Mouse (Mus musculus): ENCODE measurements around the gene Hspa8. TPM values are rescaled to one million over a fixed set of nuclear protein-coding genes. Genes with fewer than 3 reads are reported as not detected.
"Not testable (repeated sequence)": the region's sequence is repeated elsewhere in the genome, so short reads cannot be mapped to it uniquely, and the experiment has no call there.

The Hspa8 gene
- polyA plus RNA-seq, 1 experiment from 2014 or later = 3,704 TPM

DNA sequence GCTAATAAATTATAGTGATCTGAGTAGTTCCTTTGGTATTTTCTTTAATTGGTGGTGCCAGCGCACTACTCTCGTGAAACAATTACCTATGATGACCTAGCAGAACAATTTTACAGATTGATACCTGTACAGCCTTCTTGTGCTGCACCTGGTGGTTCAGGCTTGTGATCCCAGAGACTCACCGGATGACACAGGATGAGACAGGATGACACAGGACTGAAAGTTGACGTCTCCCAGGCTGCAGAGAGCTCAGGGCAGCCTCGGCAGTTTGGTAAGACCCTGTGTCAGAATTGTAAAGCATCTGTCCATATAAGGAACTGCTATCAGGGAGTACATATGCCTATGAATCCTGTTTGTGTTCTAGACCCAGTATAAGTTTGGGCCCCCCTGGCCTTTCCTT is 5.9 kb upstream of the Hspa8 start:
- DNase-seq (ENCODE audit: low spot score, missing footprints) (no peak), ATAC-seq (ENCODE audit: low FRiP score) (no peak)
- WGBS = 78% methylated on average over 5 of the region's 5 CpGs
- Histone ChIP-seq H3K4me3 (ENCODE audit: low read depth, low read length) (no peak overlapping the region), H3K36me3 (ENCODE audit: control insufficient read depth, insufficient read depth, low read length) (no peaks in the 10 kb centered on the region), H3K9ac (ENCODE audit: low read length) (no peak overlapping the region), H3K27ac (ENCODE audit: low read depth, low read length) (no peak overlapping the region), H3K4me1 (ENCODE audit: control insufficient read depth, insufficient read depth, low read length) (peaks cover 12% of the 10 kb centered on the region), H3K9me3 (ENCODE audit: control insufficient read depth, low read length) (no peaks in the 10 kb centered on the region), H3K4me2 (no peak overlapping the region), H3K27me3 (ENCODE audit: control insufficient read depth, insufficient read depth, low read length) (no peaks in the 10 kb centered on the region)

DNA sequence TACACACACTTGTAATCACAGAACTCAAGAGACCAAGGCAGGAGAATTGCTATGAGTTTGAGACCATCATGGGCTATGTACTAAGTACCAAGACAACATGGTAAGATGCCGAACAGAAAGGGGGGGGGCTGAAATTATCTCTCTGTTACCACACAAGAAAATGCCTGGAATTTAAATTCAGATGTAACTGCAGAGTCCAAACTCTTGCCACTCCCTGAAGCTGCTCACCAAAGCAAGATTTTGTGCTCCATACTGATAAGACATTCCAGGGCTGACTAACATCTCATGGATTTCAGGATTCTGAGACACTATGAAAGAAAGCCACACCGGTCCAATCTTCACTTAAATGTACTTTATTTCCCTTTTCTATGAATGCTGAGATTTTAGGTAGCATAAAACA is 5.2 kb upstream of the Hspa8 start:
- Histone ChIP-seq H3K27ac (ENCODE audit: low read depth, low read length) (no peak overlapping the region), H3K9me3 (ENCODE audit: control insufficient read depth, low read length) (no peaks in the 10 kb centered on the region), H3K4me3 (ENCODE audit: low read depth, low read length) (no peak overlapping the region), H3K36me3 (ENCODE audit: control insufficient read depth, insufficient read depth, low read length) (no peaks in the 10 kb centered on the region), H3K4me1 (ENCODE audit: control insufficient read depth, insufficient read depth, low read length) (peaks cover 12% of the 10 kb centered on the region), H3K27me3 (ENCODE audit: control insufficient read depth, insufficient read depth, low read length) (no peaks in the 10 kb centered on the region), H3K9ac (ENCODE audit: low read length) (no peak overlapping the region), H3K4me2 (no peak overlapping the region)
- 82% methylated on average over 2 of the region's 2 CpGs for WGBS
- ATAC-seq (ENCODE audit: low FRiP score) (no peak), DNase-seq (ENCODE audit: low spot score, missing footprints) (no peak)

DNA sequence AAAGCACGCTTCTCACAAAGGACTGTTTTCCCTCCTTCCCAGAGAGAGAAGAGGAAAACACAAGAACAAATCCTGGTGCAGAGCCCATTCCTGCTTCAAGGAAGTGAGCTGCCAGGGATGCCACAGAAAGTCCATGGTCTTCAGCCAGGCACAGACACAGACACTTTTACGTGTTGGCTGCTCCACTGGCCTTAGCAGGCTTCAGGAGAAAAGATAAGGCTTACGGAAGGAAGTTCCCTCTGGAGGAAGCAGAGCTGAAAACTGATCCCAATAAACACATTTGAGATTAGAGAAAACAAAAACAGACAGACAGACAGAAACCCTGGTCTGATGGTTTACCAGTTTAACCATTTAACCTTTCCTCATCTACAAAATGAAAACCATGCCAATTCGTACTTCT is 4.7 kb upstream of the Hspa8 start:
- DNase-seq (ENCODE audit: low spot score, missing footprints) (peak; percentile 56), ATAC-seq (ENCODE audit: low FRiP score) (no peak)
- Histone ChIP-seq H3K4me3 (ENCODE audit: low read depth, low read length) (no peak overlapping the region), H3K27me3 (ENCODE audit: control insufficient read depth, insufficient read depth, low read length) (no peaks in the 10 kb centered on the region), H3K27ac (ENCODE audit: low read depth, low read length) (no peak overlapping the region), H3K4me2 (no peak overlapping the region), H3K36me3 (ENCODE audit: control insufficient read depth, insufficient read depth, low read length) (no peaks in the 10 kb centered on the region), H3K9me3 (ENCODE audit: control insufficient read depth, low read length) (no peaks in the 10 kb centered on the region), H3K4me1 (ENCODE audit: control insufficient read depth, insufficient read depth, low read length) (peaks cover 12% of the 10 kb centered on the region), H3K9ac (ENCODE audit: low read length) (no peak overlapping the region)
- 67% methylated on average over 4 of the region's 4 CpGs for WGBS

DNA sequence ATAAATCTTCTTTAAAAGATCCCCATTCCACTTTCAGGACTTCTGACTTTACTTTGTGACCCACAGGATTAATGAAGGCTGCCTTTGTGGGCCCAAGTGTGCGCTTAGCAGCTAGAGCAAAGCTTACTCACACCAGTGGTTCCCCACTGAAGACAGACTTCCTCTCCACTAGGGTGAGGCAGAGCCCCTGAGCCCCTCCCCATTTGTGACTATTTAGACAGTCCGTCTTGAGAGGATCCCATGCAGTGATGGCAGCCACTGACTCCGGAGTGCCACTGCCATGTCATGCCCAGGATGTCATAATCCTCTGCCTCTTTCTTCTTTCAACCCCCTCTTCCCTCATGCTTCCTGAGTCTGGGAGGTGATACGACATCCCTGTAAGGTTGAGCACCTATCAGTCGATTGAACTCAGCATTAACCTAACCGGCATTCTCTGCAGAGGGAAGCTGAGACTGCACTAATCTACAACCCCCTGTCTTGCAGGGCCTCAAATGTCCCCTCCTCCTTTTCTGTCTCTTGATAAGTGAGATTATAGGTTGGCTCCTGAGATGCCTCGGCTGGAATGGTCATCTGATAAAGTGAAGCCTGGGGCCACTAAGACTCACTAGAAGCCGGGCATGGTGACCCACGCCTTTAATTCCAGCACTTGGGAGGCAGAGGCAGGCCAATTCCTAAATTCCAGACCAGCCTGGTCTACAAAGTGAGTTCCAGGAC is 2.4 kb upstream of the Hspa8 start:
- no peak for DNase-seq (ENCODE audit: low spot score, missing footprints)
- Histone ChIP-seq H3K9ac (ENCODE audit: low read length) (peak overlapping the region; percentile 85; the same call in 1 of the 2 replicates), H3K27ac (ENCODE audit: low read depth, low read length) (no peak overlapping the region), H3K4me1 (ENCODE audit: control insufficient read depth, insufficient read depth, low read length) (peaks cover 13% of the 10 kb centered on the region), H3K4me3 (ENCODE audit: low read depth, low read length) (no peak overlapping the region), H3K9me3 (ENCODE audit: control insufficient read depth, low read length) (no peaks in the 10 kb centered on the region), H3K36me3 (ENCODE audit: control insufficient read depth, insufficient read depth, low read length) (peaks cover 1% of the 10 kb centered on the region; the same call in 1 of the 2 replicates), H3K4me2 (no peak overlapping the region), H3K27me3 (ENCODE audit: control insufficient read depth, insufficient read depth, low read length) (no peaks in the 10 kb centered on the region)
- WGBS = 69% methylated on average over 9 of the region's 9 CpGs
- no peak for ATAC-seq (ENCODE audit: low FRiP score)

DNA sequence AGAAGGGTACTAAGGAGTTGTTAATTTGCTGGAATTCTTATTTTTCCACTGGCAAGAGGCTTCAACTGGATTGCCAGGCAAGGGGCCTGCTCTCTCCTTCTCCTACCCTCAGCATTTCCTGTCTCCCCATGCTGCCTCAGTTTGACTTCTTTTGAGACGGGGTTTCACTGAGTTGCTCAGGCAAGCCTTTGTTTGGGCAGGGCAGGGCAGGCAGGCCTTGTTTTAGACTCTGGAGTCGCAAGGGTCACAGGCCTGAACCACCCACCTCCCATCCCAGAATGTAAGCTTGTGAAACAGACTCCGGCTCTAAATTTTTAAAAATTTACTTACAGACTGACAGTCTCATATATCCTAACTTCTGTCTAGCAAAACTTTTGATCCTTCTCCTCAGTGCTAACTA is 1.7 kb upstream of the Hspa8 start:
- Histone ChIP-seq H3K4me2 (peak overlapping the region; percentile 57; the same call in 1 of the 2 replicates), H3K4me1 (ENCODE audit: control insufficient read depth, insufficient read depth, low read length) (peaks cover 19% of the 10 kb centered on the region), H3K9ac (ENCODE audit: low read length) (peak overlapping the region; percentile 85), H3K9me3 (ENCODE audit: control insufficient read depth, low read length) (no peaks in the 10 kb centered on the region), H3K36me3 (ENCODE audit: control insufficient read depth, insufficient read depth, low read length) (peaks cover 6% of the 10 kb centered on the region; the same call in 1 of the 2 replicates), H3K27ac (ENCODE audit: low read depth, low read length) (peak overlapping the region; percentile 98), H3K4me3 (ENCODE audit: low read depth, low read length) (no peak overlapping the region), H3K27me3 (ENCODE audit: control insufficient read depth, insufficient read depth, low read length) (no peaks in the 10 kb centered on the region)
- WGBS = 26% methylated on average over 3 of the region's 3 CpGs
- no peak for ATAC-seq (ENCODE audit: low FRiP score)
- peak; percentile 91 for DNase-seq (ENCODE audit: low spot score, missing footprints)

DNA sequence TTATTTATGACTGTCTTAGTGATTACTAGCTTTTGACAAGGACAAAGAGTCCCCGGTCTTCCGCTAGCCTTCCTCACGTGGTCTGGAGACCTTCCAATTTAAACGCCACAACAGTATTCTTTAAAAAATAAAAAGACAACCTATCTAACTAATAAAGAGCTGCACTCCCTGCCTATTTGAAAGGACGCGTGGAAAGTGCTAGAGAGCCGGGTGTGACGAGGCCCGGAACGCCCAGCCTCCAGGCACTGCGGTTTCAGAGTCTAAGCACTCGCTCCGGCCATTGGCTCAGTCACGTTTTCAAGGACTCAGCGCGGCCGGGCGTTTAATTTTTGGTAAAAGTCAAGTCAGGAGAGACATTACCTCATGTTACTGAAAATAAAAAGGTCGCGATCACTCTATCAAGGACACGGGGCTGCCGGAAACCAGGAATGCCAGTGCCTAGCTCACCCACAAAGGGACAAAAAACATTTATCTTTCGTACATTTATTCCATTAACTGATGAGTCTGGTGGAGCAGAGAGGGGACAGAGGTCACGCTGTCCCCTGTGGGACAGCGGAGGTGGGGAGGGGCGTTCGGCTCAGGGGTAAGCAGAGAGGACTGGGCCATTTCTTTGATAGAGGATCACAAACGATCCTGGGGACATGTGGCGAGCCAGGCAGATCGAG is 815 bp upstream of the Hspa8 start:
- Histone ChIP-seq H3K9ac (ENCODE audit: low read length) (peak overlapping the region; percentile 85), H3K4me1 (ENCODE audit: control insufficient read depth, insufficient read depth, low read length) (peaks cover 19% of the 10 kb centered on the region), H3K4me3 (ENCODE audit: low read depth, low read length) (peak overlapping the region; percentile 98), H3K27me3 (ENCODE audit: control insufficient read depth, insufficient read depth, low read length) (no peaks in the 10 kb centered on the region), H3K9me3 (ENCODE audit: control insufficient read depth, low read length) (no peaks in the 10 kb centered on the region), H3K4me2 (peak overlapping the region; percentile 57), H3K36me3 (ENCODE audit: control insufficient read depth, insufficient read depth, low read length) (peaks cover 7% of the 10 kb centered on the region; the same call in 1 of the 2 replicates), H3K27ac (ENCODE audit: low read depth, low read length) (peak overlapping the region; percentile 98)
- 3% methylated on average over 30 of the region's 30 CpGs for WGBS
- DNase-seq (ENCODE audit: low spot score, missing footprints) (peak; percentile 97), ATAC-seq (ENCODE audit: low FRiP score) (peak; percentile 57)

DNA sequence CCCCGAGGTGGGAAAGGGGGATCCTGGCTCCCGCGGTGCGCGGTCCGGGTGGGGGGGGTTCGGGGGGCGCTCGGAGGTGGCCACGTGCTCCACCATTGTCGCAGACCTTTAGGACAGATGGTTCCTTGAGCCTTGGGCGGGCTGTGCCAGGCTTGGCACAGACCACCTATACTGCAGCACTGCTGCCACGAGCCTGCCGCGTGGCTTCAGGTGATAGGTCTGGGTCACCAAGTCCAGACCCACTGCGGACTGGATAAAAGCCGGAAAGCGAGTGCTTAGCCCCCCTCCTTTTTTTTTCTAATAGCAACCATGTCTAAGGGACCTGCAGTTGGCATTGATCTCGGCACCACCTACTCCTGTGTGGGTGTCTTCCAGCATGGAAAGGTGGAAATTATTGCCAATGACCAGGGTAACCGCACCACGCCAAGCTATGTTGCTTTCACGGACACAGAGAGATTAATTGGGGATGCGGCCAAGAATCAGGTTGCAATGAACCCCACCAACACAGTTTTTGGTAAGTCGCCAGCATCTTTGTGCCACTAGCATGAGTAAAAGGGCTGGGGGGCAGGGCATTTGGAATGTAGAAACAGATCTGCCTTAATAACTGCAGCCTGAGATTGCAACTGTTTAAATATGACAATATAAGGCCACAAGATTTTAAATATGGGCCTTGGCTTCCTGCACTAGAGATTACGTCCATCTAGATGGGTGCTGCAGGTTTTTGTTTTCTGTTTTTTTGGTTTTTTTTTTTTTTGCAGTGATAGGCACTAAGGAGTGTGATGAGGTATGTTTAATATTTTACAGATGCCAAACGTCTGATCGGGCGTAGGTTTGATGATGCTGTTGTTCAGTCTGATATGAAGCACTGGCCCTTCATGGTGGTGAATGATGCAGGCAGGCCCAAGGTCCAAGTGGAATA is 1.1 kb downstream of the Hspa8 start:
- Histone ChIP-seq H3K9ac (ENCODE audit: low read length) (peak overlapping the region; percentile 99), H3K4me1 (ENCODE audit: control insufficient read depth, insufficient read depth, low read length) (peaks cover 33% of the 10 kb centered on the region), H3K4me2 (peak overlapping the region; percentile 83), H3K4me3 (ENCODE audit: low read depth, low read length) (peak overlapping the region; percentile 98), H3K27ac (ENCODE audit: low read depth, low read length) (peak overlapping the region; percentile 90), H3K36me3 (ENCODE audit: control insufficient read depth, insufficient read depth, low read length) (peaks cover 15% of the 10 kb centered on the region)
- H3K9me3 ChIP-seq (ENCODE audit: control insufficient read depth, low read length); H3K27me3 ChIP-seq (ENCODE audit: control insufficient read depth, insufficient read depth, low read length): not testable (repeated sequence)
- WGBS = under 1% methylated on average over 27 of the region's 28 CpGs
- ATAC-seq (ENCODE audit: low FRiP score) (peak; percentile 15; the same call in 1 of the 2 replicates), DNase-seq (ENCODE audit: low spot score, missing footprints) (peak; percentile 92)

DNA sequence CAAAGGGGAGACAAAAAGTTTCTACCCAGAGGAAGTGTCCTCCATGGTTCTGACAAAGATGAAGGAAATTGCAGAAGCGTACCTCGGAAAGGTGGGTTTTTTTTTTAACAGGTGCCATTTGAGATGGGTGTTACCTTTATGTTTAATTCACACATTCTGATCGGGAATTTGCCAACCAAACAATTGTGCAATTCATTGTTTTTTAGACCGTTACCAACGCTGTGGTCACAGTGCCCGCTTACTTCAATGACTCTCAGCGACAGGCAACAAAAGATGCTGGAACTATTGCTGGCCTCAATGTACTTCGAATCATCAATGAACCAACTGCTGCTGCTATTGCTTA is 1.7 kb downstream of the Hspa8 start:
- Histone ChIP-seq H3K36me3 (ENCODE audit: control insufficient read depth, insufficient read depth, low read length) (peaks cover 15% of the 10 kb centered on the region), H3K4me1 (ENCODE audit: control insufficient read depth, insufficient read depth, low read length) (peaks cover 35% of the 10 kb centered on the region), H3K9ac (ENCODE audit: low read length) (peak overlapping the region; percentile 99), H3K4me2 (peak overlapping the region; percentile 83), H3K4me3 (ENCODE audit: low read depth, low read length) (peak overlapping the region; percentile 98)
- not testable (repeated sequence) for H3K27ac ChIP-seq (ENCODE audit: low read depth, low read length); ATAC-seq (ENCODE audit: low FRiP score); H3K9me3 ChIP-seq (ENCODE audit: control insufficient read depth, low read length); H3K27me3 ChIP-seq (ENCODE audit: control insufficient read depth, insufficient read depth, low read length)
- peak; percentile 72 for DNase-seq (ENCODE audit: low spot score, missing footprints)
- 6% methylated on average over 8 of the region's 8 CpGs for WGBS

All from midbrain, embryonic 11.5 days (tissue).